8 mouse cellular contexts compared by ENCODE assay signal in the genomic region with DNA sequence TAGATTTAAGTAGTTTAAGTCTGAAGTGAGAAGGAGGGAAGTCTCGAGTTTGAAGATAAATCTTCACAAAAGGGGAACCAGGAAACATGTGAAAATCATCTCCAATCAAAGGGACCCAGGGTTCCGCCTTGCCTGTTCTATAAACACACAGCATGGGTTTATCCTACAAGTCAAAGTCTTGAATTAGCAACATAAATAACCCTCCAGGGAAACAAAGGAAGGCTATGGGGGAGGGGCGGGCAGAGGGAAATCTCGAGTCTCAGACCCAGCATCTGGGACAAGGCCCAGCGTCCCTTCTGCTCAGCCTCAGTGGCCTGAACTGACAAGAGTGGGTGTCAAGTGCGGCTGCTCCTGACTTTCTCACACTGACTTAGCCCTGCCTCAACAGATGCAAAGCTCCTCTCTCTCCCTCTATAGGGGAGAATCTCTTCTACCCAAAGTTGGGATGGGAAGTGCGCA.
DNase-seq lines count a peak whose midpoint lies in the region; ATAC-seq and TF ChIP-seq lines count a peak whose summit lies in the region.
"Had no signal": no experiment of that assay in that cellular context is flagged by ENCODE, and none has a peak within 500 bp of the region (broad histone marks: within the 10 kb centered on the region; RNA-seq: fewer than 3 reads in every experiment).

No protein-coding gene starts in this region.

- H3K9ac ChIP-seq in embryonic facial prominence, embryonic 11.5 days (replicated peaks; ENCODE audit: low read length): no peak overlapping the region
- H3K9ac ChIP-seq in hindbrain, postnatal 0 days (replicated peaks; ENCODE audit: low read length): no peak overlapping the region
- H3K9ac ChIP-seq: liver, embryonic 13.5 days had no signal

- H3K27me3 ChIP-seq in embryonic facial prominence, embryonic 11.5 days (ENCODE audit: control insufficient read depth, insufficient read depth, low read length): no peaks in the 10 kb centered on the region
- no peaks in the 10 kb centered on the region for H3K27me3 ChIP-seq in hindbrain, postnatal 0 days (ENCODE audit: insufficient read depth, low read length)
- H3K27me3 ChIP-seq: liver, embryonic 13.5 days had no signal

- TF ChIP-seq CTCF in layer of hippocampus, adult 2 months (conservative IDR thresholded peaks at IDR 0.05): no peak
- no peak for TF ChIP-seq CTCF in hindbrain, postnatal 0 days (IDR thresholded peaks at IDR 0.05; ENCODE audit: low read depth)

- no peaks in the 10 kb centered on the region for H3K9me3 ChIP-seq in embryonic facial prominence, embryonic 11.5 days (replicated peaks; ENCODE audit: control insufficient read depth, low read length)
- H3K9me3 ChIP-seq in hindbrain, postnatal 0 days (ENCODE audit: low read length): no peaks in the 10 kb centered on the region
- H3K9me3 ChIP-seq: liver, embryonic 13.5 days had no signal

- peak overlapping the region; percentile 26; the same call in 1 of the 2 replicates for H3K4me3 ChIP-seq in layer of hippocampus, adult 2 months
- H3K4me3 ChIP-seq in embryonic facial prominence, embryonic 11.5 days (ENCODE audit: low read depth, low read length): no peak overlapping the region
- H3K4me3 ChIP-seq in hindbrain, postnatal 0 days (ENCODE audit: low read length): no peak overlapping the region
- H3K4me3 ChIP-seq: liver, embryonic 13.5 days had no signal

- no peak for DNase-seq in layer of hippocampus, adult 2 months (ENCODE audit: low spot score in 2 of 2)
- DNase-seq in layer of hippocampus, adult 9-11 months: no peak
- DNase-seq in embryonic facial prominence, embryonic 11.5 days (ENCODE audit: low spot score): peak; percentile 68
- DNase-seq in hindbrain, postnatal 0 days (ENCODE audit: low spot score): no peak
- DNase-seq in left cerebral cortex, adult 8-10 months (ENCODE audit: low spot score in 2 of 2): no peak
- DNase-seq in layer of hippocampus, adult 9-10 months (ENCODE audit: low spot score): no peak
- DNase-seq: liver, embryonic 13.5 days had no signal

- no peak overlapping the region for H3K27ac ChIP-seq in layer of hippocampus, adult 2 months
- no peak overlapping the region for H3K27ac ChIP-seq in embryonic facial prominence, embryonic 11.5 days (replicated peaks; ENCODE audit: low read depth, low read length)
- no peak overlapping the region for H3K27ac ChIP-seq in hindbrain, postnatal 0 days
- H3K27ac ChIP-seq: liver, embryonic 13.5 days had no signal

- ATAC-seq in embryonic facial prominence, embryonic 11.5 days (replicated peaks; ENCODE audit: insufficient number of reproducible peaks, low FRiP score, low TSS enrichment, low read depth): peak; percentile 76
- ATAC-seq in hindbrain, postnatal 0 days: 0 out of 2 replicates have a peak, but pooled peaks have one; percentile 32
- peak; percentile 56 for ATAC-seq in megakaryocyte progenitor cell, adult 5-6 weeks (replicated peaks; ENCODE audit: poor library complexity)

- no peaks in the 10 kb centered on the region for H3K36me3 ChIP-seq in embryonic facial prominence, embryonic 11.5 days (replicated peaks; ENCODE audit: control insufficient read depth, insufficient read depth, low read depth, low read length)
- H3K36me3 ChIP-seq in hindbrain, postnatal 0 days (ENCODE audit: insufficient read depth, low read length): no peaks in the 10 kb centered on the region
- H3K36me3 ChIP-seq: liver, embryonic 13.5 days had no signal

- no peaks in the 10 kb centered on the region for H3K4me1 ChIP-seq in embryonic facial prominence, embryonic 11.5 days (ENCODE audit: control insufficient read depth, insufficient read depth, low read length)
- no peaks in the 10 kb centered on the region for H3K4me1 ChIP-seq in hindbrain, postnatal 0 days (ENCODE audit: insufficient read depth, low read length)
- H3K4me1 ChIP-seq: liver, embryonic 13.5 days had no signal

- H3K4me2 ChIP-seq in embryonic facial prominence, embryonic 11.5 days (ENCODE audit: low read depth, low read length): no peak overlapping the region
- 0 out of 2 replicates have a peak overlapping the region, but pooled peaks have one; percentile 3 for H3K4me2 ChIP-seq in hindbrain, postnatal 0 days (ENCODE audit: low read depth, low read length)
- H3K4me2 ChIP-seq: liver, embryonic 13.5 days had no signal

- whole genome bisulfite sequencing in embryonic facial prominence, embryonic 11.5 days: 26% methylated on average over 7 of the region's 7 CpGs
- WGBS in hindbrain, postnatal 0 days: 22% methylated on average over 7 of the region's 7 CpGs
